Mouse (Mus musculus) liver, embryonic 12.5 days (tissue): ENCODE results near the gene Grap2. TPM values are rescaled to one million over a fixed set of nuclear protein-coding genes. Genes with fewer than 3 reads are reported as not detected.

ENCODE experiments used
- ATAC-seq: fragments of 200-750 bp; cut with Nextera tagmentation; 2 replicates; pipeline ENCODE4 v1.8.0; 2017; ENCODE audit warnings: moderate number of reproducible peaks, mild to moderate bottlenecking, moderate library complexity
- H3K27ac ChIP-seq: fragments of 300-500 bp; sonication (generic); 2 replicates; pipeline ENCODE4 v1.5.1; 2016; ENCODE audit warnings: mild to moderate bottlenecking
- H3K27me3 ChIP-seq: fragments of 300-500 bp; sonication (generic); replicated peaks from 2 replicates; pipeline ENCODE4 v1.6.1; 2016; ENCODE audit warnings: mild to moderate bottlenecking, moderate library complexity
- H3K36me3 ChIP-seq: fragments of 300-500 bp; sonication (generic); 2 replicates; pipeline ENCODE4 v1.6.1; 2016; ENCODE audit warnings: mild to moderate bottlenecking, moderate library complexity
- H3K4me1 ChIP-seq: fragments of 300-500 bp; sonication (generic); 2 replicates; pipeline ENCODE4 v1.6.1; 2016
- H3K4me2 ChIP-seq: fragments of 300-500 bp; sonication (generic); 2 replicates; pipeline ENCODE4 v1.6.1; 2016; ENCODE audit warnings: mild to moderate bottlenecking, moderate library complexity
- H3K4me3 ChIP-seq: fragments of 300-500 bp; sonication (generic); 2 replicates; pipeline ENCODE4 v1.5.1; 2016; ENCODE audit warnings: mild to moderate bottlenecking, moderate library complexity
- H3K9ac ChIP-seq: fragments of 300-500 bp; sonication (generic); 2 replicates; pipeline ENCODE4 v1.6.1; 2016; ENCODE audit warnings: mild to moderate bottlenecking, moderate library complexity
- H3K9me3 ChIP-seq: fragments of 300-500 bp; sonication (generic); replicated peaks from 2 replicates; pipeline ENCODE4 v1.6.1; 2016; ENCODE audit warnings: mild to moderate bottlenecking, moderate library complexity
- WGBS: fragments of 180-500 bp; shearing (Covaris S2); methylation state at CpG from one replicate; pipeline ENCODE4 v1.1.7; 2016; ENCODE audit not compliant: insufficient replicate concordance; 5-methylcytosine and 5-hydroxymethylcytosine counted together
- polyA plus RNA-seq: library from polyadenylated mRNA; unstranded; fragments of >200 nt; fragmentation: Nextera tagmentation; extraction: Ambion mirVana; gene quantifications from 2 replicates; pipeline ENCODE4 v1.2.1, GENCODE M21; 2016

Gene Grap2
- 28.9 and 29.0 TPM in 2 replicates for polyA plus RNA-seq

DNA sequence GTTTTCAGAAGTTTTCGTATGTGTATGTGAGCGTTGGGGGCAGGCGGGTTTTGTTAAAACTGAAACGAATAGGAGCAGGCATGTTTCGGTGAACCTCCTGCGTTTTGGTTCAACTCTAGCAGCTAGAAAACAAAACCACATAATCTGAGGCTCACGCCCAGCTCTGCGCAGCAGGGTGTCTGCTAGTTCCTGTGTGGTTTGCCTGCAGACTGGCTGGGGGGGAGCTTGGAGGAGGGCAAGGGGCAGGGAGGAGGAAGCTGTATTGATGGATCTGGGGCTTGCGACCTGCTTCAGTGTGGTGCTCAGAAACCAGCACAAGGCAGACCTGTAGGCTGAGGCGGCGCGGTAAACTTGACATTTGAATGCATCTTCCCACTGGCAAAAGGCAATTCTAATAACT is at the start of gene Grap2:
Gene Grap2, plus strand, starts transcription at position 304 of the 400 bp plus-strand sequence.
- 13% methylated on average over 12 of the region's 12 CpGs for WGBS
- Histone ChIP-seq H3K9ac (no peak within 1 kb of the TSS), H3K27ac (no peak within 1 kb of the TSS), H3K4me1 (0 out of 2 replicates have a peak, but pooled peaks cover 7% of the 10 kb centered on the region), H3K27me3 (peaks cover 83% of the 10 kb centered on the region), H3K4me2 (peak within 1 kb of the TSS; percentile 36), H3K36me3 (no peaks in the 10 kb centered on the region), H3K4me3 (no peak within 1 kb of the TSS), H3K9me3 (no peaks in the 10 kb centered on the region)
- no peak for ATAC-seq

DNA sequence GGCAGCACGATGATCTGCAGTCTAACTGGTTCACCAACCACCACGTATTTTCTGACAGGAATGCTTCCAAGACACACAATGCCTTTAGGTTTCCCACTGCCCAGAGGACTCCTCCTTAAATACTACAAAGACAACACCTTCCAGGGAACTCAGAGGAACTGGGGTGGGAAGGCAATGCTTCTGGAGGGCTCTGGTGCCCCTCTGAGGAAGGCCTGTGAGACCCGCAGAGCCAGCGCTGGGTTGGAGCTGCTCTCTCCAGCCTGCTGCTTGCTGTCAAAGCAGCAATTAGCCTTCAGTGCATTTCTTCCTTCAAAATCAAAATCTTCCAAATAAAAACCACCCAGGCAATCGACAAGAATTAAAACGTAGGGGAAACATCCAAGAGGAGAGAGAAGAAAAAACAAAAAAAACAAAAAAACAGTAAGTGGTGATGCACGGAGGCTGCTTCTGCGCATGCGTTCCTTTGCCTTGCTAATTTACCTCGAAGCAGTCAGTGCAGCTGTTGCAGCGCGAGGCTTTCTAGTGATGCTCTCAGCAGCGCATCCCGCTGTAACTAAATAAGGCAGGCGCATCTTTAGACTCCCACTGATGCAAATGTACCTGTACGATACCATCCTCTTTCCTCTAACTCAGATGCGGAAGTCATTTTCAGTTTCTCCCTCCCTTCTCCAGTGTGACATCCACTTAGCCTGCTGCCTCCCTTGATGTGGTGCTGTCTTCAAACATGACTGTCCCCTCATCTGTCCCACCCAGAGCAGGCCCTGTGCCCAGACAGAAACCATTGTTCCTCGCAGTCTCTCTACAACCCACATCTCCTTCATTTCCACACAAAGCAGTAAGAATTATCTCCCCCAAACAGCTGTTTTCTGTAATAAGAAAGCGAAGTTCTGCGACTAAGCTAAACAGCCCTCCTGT is 42.2 kb upstream of the Grap2 start:
- Histone ChIP-seq H3K9me3 (no peaks in the 10 kb centered on the region; the same call in 1 of the 2 replicates), H3K27ac (peak overlapping the region; percentile 93), H3K27me3 (no peaks in the 10 kb centered on the region), H3K9ac (peak overlapping the region; percentile 56), H3K4me3 (no peak overlapping the region), H3K4me1 (peaks cover 48% of the 10 kb centered on the region), H3K4me2 (peak overlapping the region; percentile 63), H3K36me3 (no peaks in the 10 kb centered on the region)
- 59% methylated on average over 20 of the region's 20 CpGs for WGBS
- ATAC-seq = no peak

DNA sequence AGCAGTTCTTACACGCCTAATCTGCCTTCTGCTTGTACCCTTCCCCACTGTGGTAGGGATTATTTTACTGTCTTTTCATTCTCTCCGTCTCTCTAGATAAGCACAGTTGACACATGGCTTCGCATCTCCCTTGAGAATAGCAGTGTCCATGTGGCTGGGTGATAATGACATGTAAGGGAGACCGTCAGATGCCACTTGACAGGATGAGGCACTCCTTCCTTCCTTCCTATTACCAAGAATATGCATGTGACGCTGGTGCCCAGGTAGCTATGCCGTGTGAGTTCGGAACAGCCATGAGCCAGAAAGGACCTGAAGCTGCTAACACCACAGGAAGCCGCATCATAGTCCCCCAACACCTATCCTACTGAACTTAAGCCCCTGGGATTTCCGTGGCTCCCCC is 41.4 kb upstream of the Grap2 start:
- H3K27me3 ChIP-seq = no peaks in the 10 kb centered on the region
- H3K4me1 ChIP-seq = peaks cover 48% of the 10 kb centered on the region
- H3K36me3 ChIP-seq = no peaks in the 10 kb centered on the region
- no peaks in the 10 kb centered on the region for H3K9me3 ChIP-seq
- H3K4me2 ChIP-seq = peak overlapping the region; percentile 63
- 37% methylated on average over 9 of the region's 9 CpGs for WGBS
- no peak overlapping the region for H3K4me3 ChIP-seq
- H3K27ac ChIP-seq = peak overlapping the region; percentile 93
- H3K9ac ChIP-seq = peak overlapping the region; percentile 61
- peak; percentile 57 for ATAC-seq

DNA sequence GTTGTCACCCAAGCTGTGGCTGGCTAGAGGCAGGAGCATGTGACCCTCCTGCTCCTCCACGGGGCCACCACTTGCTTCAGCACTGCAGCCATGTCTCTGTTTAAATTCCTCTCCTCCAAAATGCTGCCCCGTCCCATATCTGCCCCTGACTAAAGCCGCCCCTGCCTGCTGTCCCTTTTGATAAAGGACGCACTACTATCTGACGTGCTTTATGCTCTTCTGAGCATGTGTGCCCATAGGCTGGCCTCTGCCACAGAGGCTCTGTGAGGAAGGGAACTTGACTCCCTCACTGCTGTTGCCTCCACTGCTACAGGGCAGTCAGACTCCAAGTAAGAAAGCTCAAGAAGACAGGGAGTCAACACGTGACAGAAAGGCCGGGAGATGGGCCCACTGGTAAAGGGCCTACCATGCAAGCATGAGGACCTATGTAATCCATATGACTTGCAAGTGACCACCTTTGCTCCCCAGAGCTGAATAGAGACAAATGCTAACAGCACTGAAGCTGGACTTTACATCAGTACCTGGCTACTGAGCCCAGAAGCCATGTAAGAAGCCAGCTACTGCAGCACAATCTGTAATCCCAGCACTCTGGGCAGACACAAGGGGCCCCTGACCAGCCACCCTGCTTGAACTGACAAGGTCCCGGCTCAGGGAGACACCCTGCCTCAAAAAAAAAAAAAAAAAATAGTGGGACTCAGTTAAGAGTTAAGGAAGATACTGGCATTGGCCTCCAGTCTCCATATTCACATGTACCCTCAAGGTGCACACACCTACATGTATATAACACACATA is 39.9 kb upstream of the Grap2 start:
- ATAC-seq = peak; percentile 98
- H3K36me3 ChIP-seq = no peaks in the 10 kb centered on the region
- H3K4me3 ChIP-seq = peak overlapping the region; percentile 12; the same call in 1 of the 2 replicates
- peak overlapping the region; percentile 61 for H3K9ac ChIP-seq
- peak overlapping the region; percentile 63 for H3K4me2 ChIP-seq
- WGBS = 20% methylated on average over 8 of the region's 8 CpGs
- peaks cover 49% of the 10 kb centered on the region for H3K4me1 ChIP-seq
- H3K27ac ChIP-seq = peak overlapping the region; percentile 93
- H3K9me3 ChIP-seq = no peaks in the 10 kb centered on the region
- peaks cover 5% of the 10 kb centered on the region; the same call in 1 of the 2 replicates for H3K27me3 ChIP-seq

DNA sequence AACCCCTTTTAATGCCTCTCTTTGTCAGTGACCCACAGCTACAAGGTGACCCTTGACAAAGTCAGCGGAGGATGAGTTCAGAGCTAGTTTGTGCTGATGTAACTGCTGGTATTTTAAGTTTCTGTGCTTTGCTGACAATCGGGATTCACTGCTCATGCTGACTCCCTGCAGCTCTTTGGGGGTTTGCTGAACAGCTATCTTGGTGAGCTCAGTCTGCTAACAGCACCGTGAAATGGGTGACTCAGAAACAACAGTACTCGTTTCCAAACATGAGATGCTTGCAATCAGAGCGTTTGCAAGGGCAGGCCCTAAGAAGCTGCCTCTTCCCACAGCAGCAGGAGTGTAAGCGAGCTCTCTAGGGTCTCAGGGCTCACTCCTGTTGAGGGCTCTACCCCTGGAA is 39.1 kb upstream of the Grap2 start:
- no peak for ATAC-seq
- no peaks in the 10 kb centered on the region for H3K9me3 ChIP-seq
- H3K27ac ChIP-seq = peak overlapping the region; percentile 93
- H3K36me3 ChIP-seq = no peaks in the 10 kb centered on the region
- WGBS = 59% methylated on average over 6 of the region's 6 CpGs
- peak overlapping the region; percentile 61; the same call in 1 of the 2 replicates for H3K9ac ChIP-seq
- peak overlapping the region; percentile 63; the same call in 1 of the 2 replicates for H3K4me2 ChIP-seq
- peaks cover 55% of the 10 kb centered on the region for H3K4me1 ChIP-seq
- H3K4me3 ChIP-seq = no peak overlapping the region
- H3K27me3 ChIP-seq = peaks cover 6% of the 10 kb centered on the region; the same call in 1 of the 2 replicates

DNA sequence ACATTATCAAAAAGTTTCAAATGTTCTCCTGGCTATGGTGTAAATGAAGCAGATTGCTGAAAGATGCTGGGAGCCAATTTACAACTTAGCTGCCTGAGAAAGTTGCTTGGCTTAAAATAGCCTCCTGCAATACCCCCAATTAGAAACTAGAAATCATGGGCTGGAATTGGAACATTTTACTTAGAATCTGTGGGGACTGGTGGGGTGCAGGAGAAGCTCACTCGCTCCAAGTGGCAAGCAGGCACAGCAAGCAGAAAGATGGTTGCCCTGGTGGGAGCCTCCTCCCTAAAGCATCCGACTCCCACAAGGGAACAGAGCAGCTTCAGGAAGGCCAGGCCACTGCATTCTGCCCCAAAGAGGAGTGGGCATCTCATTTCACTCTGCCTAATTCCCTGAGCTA is 36.3 kb upstream of the Grap2 start:
- Histone ChIP-seq H3K4me1 (peaks cover 49% of the 10 kb centered on the region), H3K4me2 (no peak overlapping the region), H3K4me3 (no peak overlapping the region), H3K27me3 (peaks cover 6% of the 10 kb centered on the region; the same call in 1 of the 2 replicates), H3K36me3 (no peaks in the 10 kb centered on the region), H3K9ac (no peak overlapping the region), H3K27ac (0 out of 2 replicates have a peak overlapping the region, but pooled peaks have one; percentile 28), H3K9me3 (no peaks in the 10 kb centered on the region)
- ATAC-seq = no peak
- WGBS = 74% methylated on average over 2 of the region's 2 CpGs

DNA sequence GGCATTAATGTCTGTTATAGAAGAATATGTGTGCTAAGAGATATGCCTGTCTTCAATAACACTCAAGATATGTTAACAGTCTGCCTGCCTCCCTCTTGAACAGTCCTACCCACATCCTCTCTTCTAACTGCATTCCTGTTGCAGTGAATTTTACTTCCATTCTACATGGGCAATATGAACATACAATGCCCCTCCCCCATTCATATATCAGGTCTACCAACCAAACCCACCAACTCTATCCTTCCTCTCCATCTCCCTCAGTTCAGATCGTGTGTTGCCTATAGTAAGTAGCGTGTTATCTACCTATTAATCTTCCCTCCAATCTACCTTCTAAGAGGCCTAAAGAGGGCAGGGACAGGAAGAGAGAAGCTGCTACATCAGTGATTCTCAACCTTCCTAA is 34.3 kb upstream of the Grap2 start:
- peaks cover 36% of the 10 kb centered on the region for H3K4me1 ChIP-seq
- H3K36me3 ChIP-seq = no peaks in the 10 kb centered on the region
- H3K4me3 ChIP-seq = no peak overlapping the region
- peaks cover 6% of the 10 kb centered on the region; the same call in 1 of the 2 replicates for H3K27me3 ChIP-seq
- no peak for ATAC-seq
- 68% methylated on average over 2 of the region's 2 CpGs for WGBS
- no peak overlapping the region for H3K27ac ChIP-seq
- H3K9ac ChIP-seq = no peak overlapping the region
- H3K4me2 ChIP-seq = no peak overlapping the region
- no peaks in the 10 kb centered on the region for H3K9me3 ChIP-seq

DNA sequence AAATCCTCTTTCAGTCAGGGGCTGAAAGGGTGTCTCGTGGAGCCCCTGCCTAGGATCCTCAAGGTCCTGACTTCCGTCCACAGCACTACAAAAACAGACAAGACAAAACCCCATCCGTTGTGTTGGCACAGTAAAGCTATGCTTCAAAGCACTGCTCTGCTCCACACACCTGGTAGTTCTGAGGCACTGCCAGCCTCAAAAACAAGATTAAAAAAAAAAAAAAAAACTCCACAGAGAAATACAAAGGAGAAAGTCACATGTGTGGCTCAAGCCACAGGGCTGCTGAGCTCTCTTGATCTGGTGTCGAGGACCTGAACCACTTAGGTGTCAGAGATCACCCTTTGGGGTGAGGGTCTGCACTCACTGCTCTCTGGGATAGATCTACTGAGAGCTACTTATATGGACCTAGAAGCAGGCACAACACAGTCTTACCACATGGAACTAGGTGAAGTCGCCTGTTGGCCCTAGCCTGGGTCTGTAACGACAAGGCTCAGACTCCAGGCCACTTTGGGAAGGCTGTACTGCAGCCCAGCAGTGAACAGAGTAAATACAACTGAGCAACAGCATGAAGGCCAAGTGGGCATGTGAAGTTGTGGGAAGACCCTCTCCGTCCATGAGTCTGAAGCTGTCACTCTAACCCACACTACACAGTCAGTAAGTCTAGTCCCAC is 33.6 kb upstream of the Grap2 start:
- Histone ChIP-seq H3K4me1 (peaks cover 32% of the 10 kb centered on the region), H3K27me3 (peaks cover 6% of the 10 kb centered on the region; the same call in 1 of the 2 replicates), H3K4me2 (no peak overlapping the region), H3K27ac (no peak overlapping the region), H3K9ac (no peak overlapping the region), H3K4me3 (no peak overlapping the region), H3K9me3 (no peaks in the 10 kb centered on the region), H3K36me3 (no peaks in the 10 kb centered on the region)
- 76% methylated on average over 7 of the region's 7 CpGs for WGBS
- no peak for ATAC-seq

DNA sequence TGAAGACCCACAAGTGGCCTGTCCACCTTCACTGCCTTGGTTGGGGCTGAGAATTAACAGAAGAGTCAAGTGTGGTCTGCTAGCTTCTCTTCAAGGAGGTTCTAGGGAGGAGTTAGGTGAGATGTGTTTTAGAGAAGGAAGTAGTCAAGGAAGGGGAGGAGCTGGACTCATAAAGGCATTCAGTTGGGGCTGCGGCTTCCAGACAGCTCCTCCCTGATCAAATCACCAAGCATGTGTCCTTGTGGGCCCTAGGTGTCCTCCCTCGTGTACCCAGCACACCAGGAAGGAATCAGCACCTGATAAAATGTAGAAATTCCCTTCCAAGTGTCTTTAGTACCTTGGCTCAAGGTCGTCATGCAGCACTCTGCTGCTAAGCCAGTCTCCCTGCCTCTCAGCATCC is 28.3 kb upstream of the Grap2 start:
- ATAC-seq = no peak
- H3K27ac ChIP-seq = no peak overlapping the region
- peaks cover 15% of the 10 kb centered on the region for H3K27me3 ChIP-seq
- no peak overlapping the region for H3K9ac ChIP-seq
- no peak overlapping the region for H3K4me3 ChIP-seq
- no peak overlapping the region for H3K4me2 ChIP-seq
- 25% methylated on average over 3 of the region's 3 CpGs for WGBS
- no peaks in the 10 kb centered on the region for H3K36me3 ChIP-seq
- no peaks in the 10 kb centered on the region for H3K9me3 ChIP-seq
- H3K4me1 ChIP-seq = peaks cover 28% of the 10 kb centered on the region

DNA sequence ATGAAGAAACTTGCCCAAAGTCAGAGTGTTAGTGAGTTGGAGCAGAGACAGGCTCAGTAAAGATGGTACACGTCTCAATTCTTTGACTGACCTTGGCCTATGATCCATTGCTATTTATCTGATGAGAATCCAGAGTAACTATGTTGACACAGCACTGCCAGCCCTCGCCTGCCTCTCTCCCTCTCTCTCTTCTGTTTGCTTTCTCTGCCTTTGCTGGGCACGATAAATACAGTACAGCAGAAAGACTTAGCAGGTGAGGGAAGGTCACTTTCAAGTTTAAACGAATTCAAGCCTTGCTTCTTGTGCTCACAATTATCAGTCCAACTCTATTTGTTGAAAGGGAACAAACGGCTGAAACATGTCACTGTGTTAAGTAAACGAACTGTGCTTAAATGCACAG is 27.0 kb upstream of the Grap2 start:
- H3K4me3 ChIP-seq = no peak overlapping the region
- H3K9me3 ChIP-seq = no peaks in the 10 kb centered on the region
- no peak overlapping the region for H3K4me2 ChIP-seq
- no peak overlapping the region for H3K27ac ChIP-seq
- H3K36me3 ChIP-seq = no peaks in the 10 kb centered on the region
- H3K4me1 ChIP-seq = peaks cover 26% of the 10 kb centered on the region
- H3K27me3 ChIP-seq = peaks cover 28% of the 10 kb centered on the region
- WGBS = 62% methylated on average over 6 of the region's 6 CpGs
- H3K9ac ChIP-seq = no peak overlapping the region
- ATAC-seq = no peak
